Mouse (Mus musculus): Measurements from ENCODE around the gene Mag.

- TF ChIP-seq FLI1 (IDR thresholded peaks at IDR 0.05; ENCODE audit: low read length) (no peak), GATA1 (IDR thresholded peaks at IDR 0.05; ENCODE audit: borderline replicate concordance, low read length) (no peak)
Measured at GRCm38 (mm10) chr7:30954036-30954435, 39.4 kb upstream of the Mag start.

Measured in megakaryocyte, embryonic 14.5 days (primary cell).